Mouse (Mus musculus): ENCODE results near the gene Plekho2. TPM values are rescaled to one million over a fixed set of nuclear protein-coding genes. Genes with fewer than 3 reads are reported as not detected.

Plekho2 gene
- total and polyA plus RNA-seq, 2 experiments from 2014 or later, result 4.0 to 5.4 TPM

DNA sequence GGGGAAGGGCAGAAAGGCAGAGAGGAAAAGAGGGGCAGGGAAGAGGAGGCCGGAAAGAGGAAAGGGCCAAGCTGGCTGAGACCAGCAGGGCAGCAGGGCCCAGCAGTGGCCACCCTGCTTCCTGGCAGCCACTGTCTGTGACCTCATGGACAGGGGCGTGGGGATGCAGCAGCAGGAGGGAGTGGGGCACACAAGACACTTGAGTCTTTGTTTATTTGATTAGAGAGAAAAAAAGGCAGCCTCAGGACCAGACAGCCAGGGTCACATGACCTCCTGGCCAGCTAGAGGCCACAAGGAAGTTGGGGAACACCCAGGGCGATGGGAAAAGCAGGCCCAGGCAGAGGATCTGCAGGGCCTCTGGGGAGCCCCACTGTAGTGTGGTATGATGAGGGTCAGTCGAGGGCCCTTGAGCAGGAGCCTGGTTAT, 17.7 kb downstream of the Plekho2 start:
- ATAC-seq (peak; percentile 81), DNase-seq (no peak)
- H3K4me1 ChIP-seq (ENCODE audit: insufficient read depth), result no peaks in the 10 kb centered on the region

DNA sequence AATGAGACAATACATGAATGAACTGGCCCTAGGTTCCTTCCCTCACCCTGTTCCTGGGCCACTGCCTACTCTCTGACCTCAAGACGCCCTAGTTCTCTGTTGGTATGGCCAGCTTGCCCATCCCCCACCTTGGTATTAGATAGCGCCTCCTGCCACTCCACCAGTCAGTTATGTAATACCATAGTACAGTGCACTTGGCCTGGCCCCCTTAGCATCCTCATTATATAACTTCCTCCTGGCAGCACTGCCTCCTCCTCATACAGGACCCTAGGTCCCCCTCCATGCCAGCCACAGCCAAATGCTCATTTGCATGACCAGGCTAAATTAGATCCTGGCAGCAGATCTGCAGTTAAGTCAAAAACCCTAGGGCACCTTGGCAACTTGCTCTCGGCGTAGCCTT, 18.8 kb downstream of the Plekho2 start:
- no peaks in the 10 kb centered on the region for H3K27me3 ChIP-seq (ENCODE audit: insufficient read depth, low read length)
- no peak for TF ChIP-seq CTCF (IDR thresholded peaks at IDR 0.05; ENCODE audit: low read depth)
- DNase-seq, result no peak
- 0 out of 2 replicates have a peak overlapping the region, but pooled peaks have one; percentile 35 for H3K27ac ChIP-seq (ENCODE audit: low read depth, low read length)
- no peak overlapping the region for H3K9ac ChIP-seq
- H3K4me3 ChIP-seq (ENCODE audit: low read depth, low read length), result no peak overlapping the region
- H3K4me2 ChIP-seq (ENCODE audit: low read depth), result no peak overlapping the region
- H3K36me3 ChIP-seq (ENCODE audit: insufficient read depth), result 0 out of 2 replicates have a peak, but pooled peaks cover 6% of the 10 kb centered on the region
- no peaks in the 10 kb centered on the region for H3K4me1 ChIP-seq (ENCODE audit: insufficient read depth)
- 64% methylated on average over 4 of the region's 4 CpGs for WGBS
- peak; percentile 48 for ATAC-seq
- H3K9me3 ChIP-seq (ENCODE audit: low read length), result no peaks in the 10 kb centered on the region

More for the DNA sequence above, 17.7 kb downstream of the Plekho2 start:
- H3K27ac ChIP-seq (ENCODE audit: low read depth, low read length), result no peak overlapping the region
- 0 out of 2 replicates have a peak, but pooled peaks cover under 1% of the 10 kb centered on the region for H3K36me3 ChIP-seq (ENCODE audit: insufficient read depth)
- H3K9me3 ChIP-seq (ENCODE audit: low read length), result no peaks in the 10 kb centered on the region
- no peak overlapping the region for H3K4me3 ChIP-seq (ENCODE audit: low read depth, low read length)
- WGBS, result 36% methylated on average over 4 of the region's 4 CpGs
- no peak overlapping the region for H3K9ac ChIP-seq
- H3K4me2 ChIP-seq (ENCODE audit: low read depth), result no peak overlapping the region
- no peaks in the 10 kb centered on the region for H3K27me3 ChIP-seq (ENCODE audit: insufficient read depth, low read length)
- no peak for TF ChIP-seq CTCF (IDR thresholded peaks at IDR 0.05; ENCODE audit: low read depth)

DNA sequence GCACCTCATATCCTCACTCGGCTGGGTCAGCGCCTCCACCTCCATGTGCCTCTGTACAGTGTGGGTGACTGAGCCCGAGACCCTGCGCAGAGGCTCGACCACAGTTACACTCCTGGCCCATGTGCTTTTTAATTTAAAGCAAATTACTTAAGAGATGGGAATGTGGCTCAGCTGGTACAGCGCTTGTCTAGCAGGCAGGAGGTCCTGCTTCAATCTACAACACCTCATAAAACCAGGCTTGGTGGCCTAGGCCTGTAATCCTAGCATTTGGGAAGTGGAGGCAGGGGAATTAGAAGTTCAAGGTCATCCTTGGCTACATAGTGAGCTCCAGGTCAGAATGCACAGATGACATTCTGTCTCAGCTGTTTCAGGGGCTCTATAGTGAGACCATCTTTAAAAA, 21.0 kb downstream of the Plekho2 start:
- Histone ChIP-seq H3K36me3 (ENCODE audit: insufficient read depth) (0 out of 2 replicates have a peak, but pooled peaks cover 9% of the 10 kb centered on the region), H3K27ac (ENCODE audit: low read depth, low read length) (no peak overlapping the region), H3K27me3 (ENCODE audit: insufficient read depth, low read length) (no peaks in the 10 kb centered on the region), H3K9me3 (ENCODE audit: low read length) (no peaks in the 10 kb centered on the region), H3K4me2 (ENCODE audit: low read depth) (no peak overlapping the region), H3K9ac (no peak overlapping the region), H3K4me3 (ENCODE audit: low read depth, low read length) (no peak overlapping the region), H3K4me1 (ENCODE audit: insufficient read depth) (no peaks in the 10 kb centered on the region)
- TF ChIP-seq CTCF (IDR thresholded peaks at IDR 0.05; ENCODE audit: low read depth), result no peak
- no peak for ATAC-seq
- 93% methylated on average over 6 of the region's 6 CpGs for WGBS
- no peak for DNase-seq

DNA sequence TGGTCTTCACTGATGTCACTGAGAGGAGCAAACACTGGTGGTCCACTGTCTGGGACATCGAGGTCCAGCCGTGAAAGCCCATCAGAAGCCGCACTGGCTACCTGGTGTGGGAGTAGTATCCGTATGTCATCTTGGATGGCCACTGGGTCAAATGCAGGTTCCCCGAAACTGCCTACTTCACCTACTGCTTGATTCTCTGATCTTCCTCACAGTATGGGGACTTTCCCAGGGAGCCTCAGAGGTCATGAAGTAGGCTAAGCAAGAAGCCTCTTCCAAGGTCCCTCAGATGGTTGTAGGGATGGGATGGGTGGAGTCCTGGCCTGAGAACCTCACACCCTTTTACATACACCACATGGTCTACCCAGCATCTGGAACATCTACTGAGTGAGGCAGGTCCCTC, 22.9 kb downstream of the Plekho2 start:
- Histone ChIP-seq H3K27ac (ENCODE audit: low read depth, low read length) (no peak overlapping the region), H3K9me3 (ENCODE audit: low read length) (no peaks in the 10 kb centered on the region), H3K4me3 (ENCODE audit: low read depth, low read length) (no peak overlapping the region), H3K27me3 (ENCODE audit: insufficient read depth, low read length) (no peaks in the 10 kb centered on the region), H3K36me3 (ENCODE audit: insufficient read depth) (0 out of 2 replicates have a peak, but pooled peaks cover 9% of the 10 kb centered on the region), H3K9ac (no peak overlapping the region), H3K4me1 (ENCODE audit: insufficient read depth) (no peaks in the 10 kb centered on the region), H3K4me2 (ENCODE audit: low read depth) (no peak overlapping the region)
- DNase-seq (no peak), ATAC-seq (no peak)
- 97% methylated on average over 5 of the region's 5 CpGs for WGBS
- TF ChIP-seq CTCF (IDR thresholded peaks at IDR 0.05; ENCODE audit: low read depth), result no peak

DNA sequence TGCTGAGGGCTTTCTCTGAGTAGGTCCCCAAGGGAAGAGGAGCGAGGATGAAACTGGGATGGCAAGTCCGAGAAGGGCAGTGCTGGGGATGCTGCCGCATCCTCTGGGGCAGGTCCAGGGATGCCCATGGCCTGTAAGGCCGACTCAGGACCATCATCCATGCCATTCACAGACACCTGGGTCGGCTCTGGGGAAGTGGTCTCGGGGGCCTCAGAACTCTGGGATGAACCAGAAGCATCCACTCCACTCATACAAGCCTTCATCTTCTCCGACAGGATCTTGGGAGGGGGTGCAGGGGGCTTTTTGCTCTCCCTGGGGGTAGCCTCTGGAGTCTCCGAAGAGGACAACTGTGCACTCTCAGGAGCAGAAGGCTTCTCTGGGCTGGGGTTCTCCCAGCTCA, 23.5 kb downstream of the Plekho2 start:
- DNase-seq (no peak), ATAC-seq (no peak)
- Histone ChIP-seq H3K4me3 (ENCODE audit: low read depth, low read length) (no peak overlapping the region), H3K36me3 (ENCODE audit: insufficient read depth) (0 out of 2 replicates have a peak, but pooled peaks cover 9% of the 10 kb centered on the region), H3K27ac (ENCODE audit: low read depth, low read length) (no peak overlapping the region), H3K27me3 (ENCODE audit: insufficient read depth, low read length) (no peaks in the 10 kb centered on the region), H3K4me1 (ENCODE audit: insufficient read depth) (no peaks in the 10 kb centered on the region), H3K9me3 (ENCODE audit: low read length) (no peaks in the 10 kb centered on the region), H3K9ac (no peak overlapping the region), H3K4me2 (ENCODE audit: low read depth) (no peak overlapping the region)
- WGBS, result 91% methylated on average over 8 of the region's 8 CpGs
- no peak for TF ChIP-seq CTCF (IDR thresholded peaks at IDR 0.05; ENCODE audit: low read depth)

DNA sequence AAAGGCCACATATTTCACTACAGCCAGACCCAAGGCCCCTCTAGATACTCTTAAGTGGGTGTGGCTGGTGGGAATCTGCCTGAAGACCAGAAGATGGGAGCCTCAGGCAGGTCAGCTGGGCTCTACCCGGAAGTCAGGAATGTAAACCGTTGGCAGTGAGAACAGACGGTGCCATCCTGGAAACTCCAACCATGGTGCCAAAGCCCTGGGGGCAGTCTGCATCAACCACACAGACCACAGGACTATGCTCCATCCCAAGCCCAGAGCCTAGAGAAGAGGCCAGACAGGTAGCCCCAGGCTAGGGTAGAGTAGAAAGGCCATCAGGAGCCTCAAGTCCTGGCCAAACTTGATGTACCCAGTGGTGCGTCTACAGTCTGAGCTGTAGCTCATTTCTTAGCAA, 24.2 kb downstream of the Plekho2 start:
- 92% methylated on average over 4 of the region's 4 CpGs for WGBS
- Histone ChIP-seq H3K4me3 (ENCODE audit: low read depth, low read length) (no peak overlapping the region), H3K4me2 (ENCODE audit: low read depth) (no peak overlapping the region), H3K27me3 (ENCODE audit: insufficient read depth, low read length) (no peaks in the 10 kb centered on the region), H3K9ac (no peak overlapping the region), H3K9me3 (ENCODE audit: low read length) (no peaks in the 10 kb centered on the region), H3K27ac (ENCODE audit: low read depth, low read length) (no peak overlapping the region), H3K36me3 (ENCODE audit: insufficient read depth) (0 out of 2 replicates have a peak, but pooled peaks cover 9% of the 10 kb centered on the region), H3K4me1 (ENCODE audit: insufficient read depth) (no peaks in the 10 kb centered on the region)
- ATAC-seq, result no peak
- DNase-seq, result no peak
- TF ChIP-seq CTCF (IDR thresholded peaks at IDR 0.05; ENCODE audit: low read depth), result no peak

DNA sequence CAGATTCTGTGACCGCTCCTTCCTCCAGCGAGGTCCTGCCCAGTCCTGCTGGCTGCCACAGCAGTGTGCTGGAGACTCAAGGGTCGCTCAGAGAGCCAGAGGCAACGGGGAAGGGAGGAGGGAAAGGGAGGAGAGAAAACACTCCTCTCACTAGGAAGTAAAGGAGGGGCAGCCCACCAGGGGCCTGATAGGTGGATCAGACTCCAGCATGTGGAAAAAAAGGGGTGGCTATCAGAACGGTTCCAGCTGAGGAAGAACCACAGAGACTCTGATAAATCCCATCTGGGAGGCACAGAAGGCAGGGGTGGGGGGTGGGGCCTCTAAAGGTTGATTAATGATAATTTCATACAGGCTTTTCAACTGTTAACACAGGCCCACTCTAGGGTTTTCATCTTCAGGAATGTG, 24.8 kb downstream of the Plekho2 start:
- no peaks in the 10 kb centered on the region for H3K4me1 ChIP-seq (ENCODE audit: insufficient read depth)
- H3K27ac ChIP-seq (ENCODE audit: low read depth, low read length), result no peak overlapping the region
- H3K27me3 ChIP-seq (ENCODE audit: insufficient read depth, low read length), result no peaks in the 10 kb centered on the region
- 0 out of 2 replicates have a peak, but pooled peaks cover 9% of the 10 kb centered on the region for H3K36me3 ChIP-seq (ENCODE audit: insufficient read depth)
- H3K9me3 ChIP-seq (ENCODE audit: low read length), result no peaks in the 10 kb centered on the region
- H3K4me2 ChIP-seq (ENCODE audit: low read depth), result no peak overlapping the region
- TF ChIP-seq CTCF (IDR thresholded peaks at IDR 0.05; ENCODE audit: low read depth), result no peak
- H3K4me3 ChIP-seq (ENCODE audit: low read depth, low read length), result no peak overlapping the region
- no peak for DNase-seq
- no peak overlapping the region for H3K9ac ChIP-seq
- 26% methylated on average over 5 of the region's 5 CpGs for WGBS
- no peak for ATAC-seq

All from forebrain, postnatal 0 days (tissue).